Mouse (Mus musculus): Measurements from ENCODE around the gene Rnf222.
"Not testable (repeated sequence)": the region's sequence is repeated elsewhere in the genome, so short reads cannot be mapped to it uniquely, and the experiment has no call there.

Gene Rnf222

DNA sequence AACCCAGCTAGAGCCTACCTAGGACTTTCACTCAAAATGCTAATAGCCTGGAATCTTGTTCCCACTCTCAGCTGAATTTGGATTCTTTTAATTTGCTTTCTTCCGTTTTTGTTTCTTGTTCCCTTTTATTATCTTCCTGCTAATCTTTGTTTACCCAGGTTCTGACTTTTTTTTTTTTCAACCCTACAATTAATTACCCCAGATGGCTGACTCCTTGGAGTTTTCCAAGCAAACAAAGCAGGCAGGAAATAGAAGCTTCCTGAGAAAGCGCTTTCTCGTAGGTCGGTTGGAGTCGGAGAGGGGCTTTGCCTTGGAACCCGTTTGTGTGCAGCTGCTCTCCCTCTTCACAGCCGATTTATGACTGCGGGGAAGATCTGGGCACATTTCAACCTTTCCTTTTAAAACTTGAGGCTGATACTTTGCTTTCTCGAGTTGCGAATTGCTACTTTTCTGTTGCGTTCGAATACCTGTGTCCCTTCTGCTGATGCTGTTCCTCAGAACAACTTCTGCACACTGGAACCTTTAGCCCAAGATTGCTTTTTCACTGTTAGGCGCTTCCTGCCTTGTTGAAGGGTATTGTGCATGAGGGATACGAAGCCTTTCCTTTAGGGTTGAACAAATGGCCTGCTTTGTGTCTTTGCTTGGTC is 23.3 kb downstream of the Rnf222 start:
- DNase-seq (ENCODE audit: low spot score in 2 of 2), result no peak

DNA sequence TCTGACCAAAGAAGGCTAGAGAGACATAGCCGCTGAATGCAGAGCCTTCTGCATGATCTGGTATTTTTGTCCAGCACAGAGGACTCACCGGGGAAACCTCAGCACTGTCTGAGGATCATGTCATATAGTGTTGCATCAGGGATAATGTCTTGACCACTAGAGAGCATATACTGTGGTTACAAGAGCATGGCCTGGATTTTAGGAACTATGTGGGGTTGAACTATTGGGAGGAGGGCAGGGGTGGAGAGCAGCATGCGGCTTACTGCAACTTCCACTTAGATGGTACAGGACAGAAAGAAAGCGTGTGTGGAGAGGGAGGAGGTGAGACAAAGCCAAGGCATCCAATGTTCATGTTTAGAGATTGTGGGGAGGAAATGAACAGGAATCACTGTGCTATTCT is 26.2 kb downstream of the Rnf222 start:
- no peak for DNase-seq (ENCODE audit: low spot score in 2 of 2)

DNA sequence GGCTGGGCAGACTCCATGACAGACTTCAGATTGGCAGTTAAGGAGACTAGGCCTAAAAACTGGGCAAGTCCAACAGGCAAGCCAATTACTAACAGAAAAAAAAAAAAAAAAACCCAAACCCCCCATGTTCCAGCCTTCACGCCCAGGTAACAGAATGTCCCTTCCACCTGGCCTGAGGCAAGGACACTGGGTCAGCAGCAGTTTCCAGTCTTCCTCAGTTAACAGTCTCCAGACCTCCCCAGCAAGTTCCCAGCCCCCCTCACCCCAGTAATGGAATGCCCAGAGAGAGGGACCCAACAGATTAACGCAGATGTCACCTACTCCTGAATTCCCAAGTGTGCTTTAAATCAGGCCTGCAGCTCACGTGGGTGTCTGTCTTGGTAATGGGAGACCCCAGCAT is 34.8 kb downstream of the Rnf222 start:
- no peak for DNase-seq (ENCODE audit: low spot score in 2 of 2)

DNA sequence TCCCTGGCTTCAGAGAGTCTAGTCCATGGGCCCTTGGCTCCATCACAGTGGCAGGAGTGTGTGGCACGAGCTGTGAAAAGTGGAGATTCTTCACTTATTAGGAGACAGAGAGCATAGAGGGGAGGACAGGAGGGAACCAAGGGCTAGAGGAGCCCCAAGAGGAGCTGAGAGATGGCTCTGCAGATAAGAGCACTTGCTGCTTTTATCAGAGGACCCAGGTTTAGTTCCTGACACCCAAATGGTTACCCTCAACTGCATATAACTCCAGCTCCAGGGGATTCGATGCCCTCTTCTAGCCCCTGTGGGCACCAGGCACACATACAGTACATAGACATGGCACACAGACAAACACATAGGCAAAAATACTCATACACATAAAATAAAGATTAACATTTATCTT is 36.4 kb downstream of the Rnf222 start:
- DNase-seq (ENCODE audit: low spot score in 2 of 2), result no peak

DNA sequence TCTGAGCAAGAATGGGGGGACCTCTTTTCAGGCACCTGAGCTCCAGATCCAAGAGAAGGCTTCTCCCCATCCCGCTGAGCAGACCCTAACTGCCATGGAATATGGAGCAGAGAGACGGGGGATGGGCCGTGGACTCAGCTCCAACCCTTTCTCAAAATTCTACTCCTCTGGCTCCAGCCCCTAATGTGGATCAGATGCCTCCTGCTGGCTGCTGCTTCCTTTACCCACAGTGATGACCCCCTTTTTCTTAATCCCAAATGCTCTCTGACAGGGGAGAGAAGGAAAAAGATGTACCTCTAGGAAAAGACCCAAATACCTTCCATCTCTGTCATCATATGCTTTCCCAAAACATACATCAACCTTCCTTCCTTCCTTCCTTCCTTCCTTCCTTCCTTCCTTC is 38.6 kb downstream of the Rnf222 start, which contains the start of gene Odf4:
TSS of gene Odf4 (minus strand) at position 101 of the 400 bp plus-strand sequence.
- DNase-seq (ENCODE audit: low spot score in 2 of 2), result no peak

DNA sequence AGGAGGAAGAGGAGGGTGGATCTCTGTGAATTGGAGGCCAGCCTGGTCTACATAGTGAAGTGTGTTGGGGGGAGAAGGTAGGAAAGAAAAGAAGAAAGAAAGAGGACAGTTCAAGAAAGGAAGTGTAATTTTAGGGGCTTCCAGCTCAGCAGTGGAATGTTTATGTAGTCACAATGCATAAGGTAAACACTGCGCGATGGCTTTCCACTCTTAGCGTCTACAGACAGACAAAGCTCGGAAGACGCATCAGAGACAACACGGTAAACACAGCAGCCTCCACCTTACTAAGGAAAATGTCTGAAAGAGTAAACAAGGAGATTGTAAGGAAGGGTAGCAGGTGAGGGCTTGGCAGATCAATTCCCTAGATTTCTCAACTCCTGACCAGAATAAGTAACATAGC is 41.6 kb downstream of the Rnf222 start:
- DNase-seq (ENCODE audit: low spot score in 2 of 2), result no peak

DNA sequence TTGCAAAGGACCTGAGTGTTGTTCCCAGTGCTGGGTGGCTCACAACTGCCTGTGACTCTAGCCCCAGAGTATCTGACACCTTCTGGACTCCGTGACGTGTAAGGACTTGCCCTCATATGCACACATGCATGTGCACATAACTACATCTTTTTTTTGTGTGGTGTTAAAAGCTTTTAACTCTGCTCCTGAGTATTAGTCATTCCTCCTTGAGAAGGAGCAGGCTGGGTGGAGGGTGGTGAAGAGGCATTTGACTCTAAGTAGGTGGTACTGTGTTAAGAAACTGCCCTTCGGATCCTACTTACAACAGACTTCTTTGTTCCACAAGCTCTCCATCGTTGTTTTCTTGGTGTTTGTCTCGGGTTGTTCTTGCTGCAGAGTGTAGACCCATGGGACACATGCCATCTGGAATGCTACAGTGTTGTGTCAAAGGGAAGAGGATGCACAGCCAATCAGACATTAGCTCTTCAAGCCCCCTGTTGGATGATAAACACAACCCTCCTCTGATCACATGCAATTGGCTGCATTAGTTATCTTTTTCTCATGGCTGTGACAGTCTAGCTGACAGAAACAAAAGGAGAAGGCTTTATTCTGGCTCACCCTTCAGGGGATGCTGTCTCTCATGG is 45.6 kb downstream of the Rnf222 start:
- no peak for DNase-seq (ENCODE audit: low spot score in 2 of 2)

DNA sequence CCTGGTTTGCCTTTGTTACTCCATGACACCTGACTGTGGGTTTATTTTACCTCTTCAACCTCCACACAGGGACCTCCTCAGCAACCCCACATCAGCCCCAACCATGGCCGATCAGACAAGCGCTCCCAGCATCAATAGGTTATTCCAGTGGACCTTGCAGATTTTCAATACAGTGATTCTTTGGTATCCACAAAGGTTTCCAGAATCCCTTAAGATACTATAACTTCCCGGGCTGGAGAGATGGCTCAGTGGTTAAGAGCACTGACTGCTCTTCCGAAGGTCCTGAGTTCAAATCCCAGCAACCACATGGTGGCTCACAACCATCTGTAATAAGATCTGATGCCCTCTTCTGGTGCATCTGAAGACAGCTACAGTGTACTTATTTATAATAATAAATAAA is 48.6 kb downstream of the Rnf222 start:
- not testable (repeated sequence) for DNase-seq (ENCODE audit: low spot score in 2 of 2)

DNA sequence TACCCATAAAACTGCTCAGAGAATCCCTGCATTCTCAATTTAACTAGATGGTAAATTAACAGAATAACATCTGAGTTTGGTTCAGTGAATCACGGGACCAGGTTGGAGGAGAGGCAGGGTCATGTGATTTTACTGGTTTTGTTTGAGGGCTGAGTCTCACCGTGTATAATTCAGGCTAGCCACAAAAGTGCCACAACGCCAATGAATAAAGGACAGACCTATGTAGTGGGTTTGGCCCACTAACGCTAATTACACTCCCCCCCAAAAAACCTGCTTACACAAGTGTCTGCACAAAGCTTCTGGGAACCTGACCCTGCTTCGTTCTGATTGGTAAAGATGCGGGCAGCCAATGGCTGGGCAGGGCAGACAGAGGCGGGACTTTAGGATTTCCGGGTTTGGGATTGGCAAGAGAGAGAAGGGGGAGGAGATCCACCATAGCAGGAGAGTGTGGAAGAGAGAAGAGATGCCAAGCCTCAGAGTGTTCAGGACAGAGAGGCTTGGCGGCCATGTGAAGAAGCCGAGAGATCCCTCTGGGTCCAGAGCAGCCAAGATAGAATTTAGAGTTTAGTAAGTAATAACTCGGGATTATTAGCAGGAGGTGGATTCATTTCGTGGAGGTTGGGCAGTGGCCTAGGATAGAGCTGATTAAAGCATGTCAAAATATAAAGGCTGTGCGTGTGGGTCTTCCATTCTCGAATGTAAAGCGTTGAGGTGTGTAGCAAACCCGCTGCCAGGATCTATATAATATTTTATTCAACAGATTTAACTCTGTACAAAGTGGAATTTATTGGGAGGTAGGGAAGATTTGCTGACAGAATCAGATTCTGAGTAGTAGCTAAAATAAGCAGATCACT is 51.3 kb downstream of the Rnf222 start:
- DNase-seq (ENCODE audit: low spot score in 2 of 2), result peak; percentile 68 to 80

DNA sequence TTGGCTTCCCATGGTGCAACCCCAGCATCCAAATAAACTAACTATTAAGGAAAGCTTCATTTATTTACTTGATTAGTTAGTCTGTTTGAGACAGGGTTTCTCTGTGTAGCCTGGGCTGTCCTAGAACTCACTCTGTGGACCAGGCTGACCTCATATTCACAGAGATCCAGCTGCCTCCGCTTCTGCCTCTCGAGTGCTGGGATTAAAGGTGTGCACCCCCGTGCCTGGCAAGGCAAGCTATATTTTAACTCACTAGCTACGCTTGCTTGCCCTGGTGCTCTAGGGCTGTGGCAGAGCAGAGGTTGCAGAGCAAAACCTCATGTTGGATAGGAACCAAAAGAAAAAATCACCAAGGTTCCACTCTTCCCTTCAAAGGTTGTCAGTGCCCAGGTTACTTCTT is 52.2 kb downstream of the Rnf222 start:
- DNase-seq (ENCODE audit: low spot score in 2 of 2), result no peak

DNA sequence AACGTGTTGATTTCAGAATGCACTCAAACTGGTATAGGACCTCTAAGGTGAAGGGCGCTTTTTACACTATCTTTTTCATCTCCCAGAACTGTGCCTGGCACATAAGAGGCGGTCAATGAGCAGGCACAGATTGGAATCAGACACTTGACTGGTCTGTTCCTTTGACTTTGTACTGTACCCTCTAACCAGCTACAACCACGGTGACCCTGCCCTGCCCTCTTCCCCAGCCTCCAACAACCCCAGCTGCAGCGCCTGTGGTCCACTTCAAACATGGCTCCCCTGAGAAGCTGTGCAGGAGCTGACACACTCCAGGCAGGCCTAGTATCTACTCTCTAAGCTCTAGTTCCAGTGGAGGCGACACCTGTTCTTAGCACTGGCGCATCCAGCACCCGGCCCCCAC is 54.4 kb downstream of the Rnf222 start:
- DNase-seq (ENCODE audit: low spot score in 2 of 2), result no peak

DNA sequence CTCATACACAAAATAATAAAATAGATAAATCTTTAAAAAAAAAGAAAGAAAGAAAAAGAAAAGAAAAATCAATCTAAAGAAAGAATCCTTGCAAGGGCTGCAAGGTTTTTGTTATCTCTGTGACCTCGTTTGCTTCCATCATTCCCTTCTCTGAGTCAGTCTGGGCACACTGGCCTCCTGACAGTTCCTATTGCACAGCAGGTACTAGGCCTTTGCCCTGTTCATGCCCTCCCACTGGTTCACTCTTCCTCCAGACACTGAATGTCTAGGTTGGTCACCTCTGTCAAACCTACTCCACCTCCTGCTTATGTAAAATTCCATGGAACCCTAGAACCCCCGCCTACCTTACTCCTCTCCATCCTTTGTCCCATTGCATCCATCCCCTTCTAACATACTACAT is 56.9 kb downstream of the Rnf222 start:
- no peak for DNase-seq (ENCODE audit: low spot score in 2 of 2)

Data from cerebellum, postnatal 4 days (tissue).